ENCODE assay signal across 8 mouse cellular contexts in genomic region chr19:45220593-45221457, GRCm38 (mm10). TPM values are rescaled to one million over a fixed set of nuclear protein-coding genes. Genes with fewer than 3 reads are reported as not detected.
A peak's percentile ranks its signal among the peaks of the same experiment; 100 is the strongest.
DNase-seq lines count a peak whose midpoint lies in the region; ATAC-seq lines count a peak whose summit lies in the region.

No protein-coding gene starts in this region.

- peak overlapping the region; percentile 30 for H3K4me3 ChIP-seq in forebrain, embryonic 12.5 days (replicated peaks)
- peak overlapping the region; percentile 28 for H3K4me3 ChIP-seq in neural tube, embryonic 15.5 days (replicated peaks)

- no peak overlapping the region for H3K27ac ChIP-seq in forebrain, embryonic 12.5 days
- H3K27ac ChIP-seq in neural tube, embryonic 15.5 days (replicated peaks): 0 out of 2 replicates have a peak overlapping the region, but pooled peaks have one; percentile 46

- H3K4me2 ChIP-seq in forebrain, embryonic 12.5 days: peak overlapping the region; percentile 59
- peak overlapping the region; percentile 65 for H3K4me2 ChIP-seq in neural tube, embryonic 15.5 days

- peaks cover 81% of the 10 kb centered on the region for H3K27me3 ChIP-seq in forebrain, embryonic 12.5 days
- H3K27me3 ChIP-seq in neural tube, embryonic 15.5 days (replicated peaks): peaks cover 57% of the 10 kb centered on the region

- intact Hi-C loops in heart, postnatal 25 days (cut with DNase I): loop anchor here (1.0 to 5.0 kb wide), 4 partner anchors 24 to 526 kb away; partner anchors contain the start of gene Npm3

- DNase-seq in MN1 (ENCODE audit: low spot score): peak; percentile 76
- DNase-seq in heart, postnatal 25 days (ENCODE audit: low spot score): peak; percentile 43
- peak; percentile 35 for DNase-seq in large intestine, adult 2 months (ENCODE audit: low read depth, low spot score)
- DNase-seq in lung, adult 18-20 months: peak; percentile 67 to 76
- peak; percentile 87 for DNase-seq in thymus, postnatal 0 days (ENCODE audit: low spot score)

- 0 out of 2 replicates have a peak, but pooled peaks have one; percentile 38 for ATAC-seq in cerebellum, adult (ENCODE audit: insufficient number of reproducible peaks, low FRiP score, low TSS enrichment)
- peak; percentile 75 for ATAC-seq in forebrain, embryonic 12.5 days (ENCODE audit: low FRiP score)
- peak; percentile 80 for ATAC-seq in neural tube, embryonic 15.5 days (ENCODE audit: low FRiP score)

- 2% methylated on average over 29 of the region's 29 CpGs for WGBS in forebrain, embryonic 12.5 days
- 2% methylated on average over 29 of the region's 29 CpGs for WGBS in large intestine, adult 2 months
- WGBS in neural tube, embryonic 15.5 days: 2% methylated on average over 29 of the region's 29 CpGs

- no peaks in the 10 kb centered on the region for H3K9me3 ChIP-seq in forebrain, embryonic 12.5 days
- H3K9me3 ChIP-seq in neural tube, embryonic 15.5 days (replicated peaks): no peaks in the 10 kb centered on the region

- H3K9ac ChIP-seq in forebrain, embryonic 12.5 days: peak overlapping the region; percentile 47
- peak overlapping the region; percentile 30; the same call in 1 of the 2 replicates for H3K9ac ChIP-seq in neural tube, embryonic 15.5 days (replicated peaks)

- no peaks in the 10 kb centered on the region for H3K36me3 ChIP-seq in forebrain, embryonic 12.5 days (replicated peaks)
- no peaks in the 10 kb centered on the region for H3K36me3 ChIP-seq in neural tube, embryonic 15.5 days

- H3K4me1 ChIP-seq in forebrain, embryonic 12.5 days: peaks cover 12% of the 10 kb centered on the region
- peaks cover 45% of the 10 kb centered on the region for H3K4me1 ChIP-seq in neural tube, embryonic 15.5 days

RNA-seq across cellular contexts. Expression of gene Lbx1, which starts 14.8 kb away (rescaled TPM):
- polyA plus RNA-seq in forebrain, embryonic 12.5 days (2016; fragmentation: Nextera tagmentation; extraction: Ambion mirVana): not detected in 2 replicates
- total RNA-seq in heart, postnatal 25 days (2021): under 1 TPM in 1 of 2 experiments, not detected in 1; 0.29 TPM
- polyA plus RNA-seq in large intestine, adult 2 months (2012; rRNA removed): not detected in 2 replicates
- 10.9 and 16.9 TPM in 2 replicates for polyA plus RNA-seq in neural tube, embryonic 15.5 days (2015; fragmentation: Nextera tagmentation; extraction: Ambion mirVana)
- not detected in 2 replicates for polyA plus RNA-seq in thymus, postnatal 0 days (2015; fragmentation: Nextera tagmentation; extraction: Ambion mirVana)

Comparison
In these comparisons a context has a peak if more than half of its experiments do, and no peak if none do; other contexts are left out.
1. DNase-seq: peak in every context shown above with its lines; median percentile 87 in thymus, postnatal 0 days; 76 in MN1; 72 in lung, adult 18-20 months; 43 in heart, postnatal 25 days; 35 in large intestine, adult 2 months.
2. RNA of gene Lbx1, which starts 14.8 kb away (polyA plus RNA-seq): 10.9 to 16.9 TPM in neural tube, embryonic 15.5 days; not detected in large intestine, adult 2 months, not detected in thymus, postnatal 0 days and not detected in forebrain, embryonic 12.5 days; every median in the first group is over 10 times any median in the second.
3. Peak in every context shown above with its lines, with median percentiles within 50 percentile points of each other: ATAC-seq.